Mouse (Mus musculus) embryonic facial prominence, embryonic 15.5 days (tissue): ENCODE results near the gene Dand5. TPM values are rescaled to one million over a fixed set of nuclear protein-coding genes. Genes with fewer than 3 reads are reported as not detected.

Experiments
- ATAC-seq: fragments of 200-750 bp; cut with Nextera tagmentation; 2 replicates; pipeline ENCODE4 v1.8.0; 2017; ENCODE audit warnings: low read depth, moderate TSS enrichment; ENCODE audit not compliant: insufficient number of reproducible peaks, low FRiP score, low TSS enrichment
- H3K27ac ChIP-seq: fragments of 300-500 bp; sonication (generic); replicated peaks from 2 replicates; pipeline ENCODE4 v1.5.1; 2015; ENCODE audit warnings: mild to moderate bottlenecking, inconsistent platforms
- H3K27me3 ChIP-seq: fragments of 300-500 bp; sonication (generic); 2 replicates; pipeline ENCODE4 v1.6.1; 2015; ENCODE audit warnings: inconsistent platforms
- H3K36me3 ChIP-seq: fragments of 300-500 bp; sonication (generic); 2 replicates; pipeline ENCODE4 v1.6.1; 2015; ENCODE audit warnings: mild to moderate bottlenecking, inconsistent platforms
- H3K4me1 ChIP-seq: fragments of 300-500 bp; sonication (generic); 2 replicates; pipeline ENCODE4 v1.6.1; 2015; ENCODE audit warnings: inconsistent platforms
- H3K4me2 ChIP-seq: fragments of 300-500 bp; sonication (generic); replicated peaks from 2 replicates; pipeline ENCODE4 v1.6.1; 2015; ENCODE audit warnings: mild to moderate bottlenecking, inconsistent platforms
- H3K4me3 ChIP-seq: fragments of 300-500 bp; sonication (generic); replicated peaks from 2 replicates; pipeline ENCODE4 v1.5.1; 2015; ENCODE audit warnings: mild to moderate bottlenecking, inconsistent platforms
- H3K9ac ChIP-seq: fragments of 300-500 bp; sonication (generic); 2 replicates; pipeline ENCODE4 v1.6.1; 2015; ENCODE audit warnings: inconsistent platforms
- H3K9me3 ChIP-seq: fragments of 300-500 bp; sonication (generic); replicated peaks from 2 replicates; pipeline ENCODE4 v1.6.1; 2016; ENCODE audit warnings: inconsistent platforms
- WGBS: fragments of 180-500 bp; shearing (Covaris S2); methylation state at CpG from one replicate; pipeline ENCODE4 v1.1.7; 2015; 5-methylcytosine and 5-hydroxymethylcytosine counted together
- polyA plus RNA-seq: library from polyadenylated mRNA; unstranded; fragments of >200 nt; fragmentation: Nextera tagmentation; extraction: Ambion mirVana; gene quantifications from 2 replicates; pipeline ENCODE4 v1.2.1, GENCODE M21; 2015

The Dand5 gene
- polyA plus RNA-seq, 1 experiment from 2014 or later = 8.4 TPM

DNA sequence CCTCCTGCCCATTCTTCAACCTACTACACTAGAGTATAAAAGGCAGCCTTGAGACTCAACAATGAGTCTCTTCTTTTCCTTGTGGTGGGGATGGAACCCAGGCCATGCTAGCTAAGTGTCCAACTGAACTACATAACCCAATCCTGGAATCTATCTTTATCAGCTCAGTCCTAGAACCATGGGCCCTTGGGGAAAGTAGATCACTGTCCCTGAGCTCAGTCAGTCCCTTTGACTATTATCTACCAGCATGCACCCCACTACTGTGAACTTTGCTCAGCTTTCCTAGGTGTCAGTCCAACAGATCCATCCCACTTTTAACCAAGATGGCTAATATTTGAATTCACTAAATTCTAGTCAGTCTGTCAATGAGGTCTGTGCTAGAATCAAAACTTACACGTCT is 18.9 kb upstream of the Dand5 start:
- H3K9ac ChIP-seq = no peak overlapping the region
- no peak overlapping the region for H3K4me3 ChIP-seq
- no peaks in the 10 kb centered on the region for H3K27me3 ChIP-seq
- peaks cover 65% of the 10 kb centered on the region for H3K36me3 ChIP-seq
- no peak overlapping the region; the same call in 1 of the 2 replicates for H3K4me2 ChIP-seq
- no peaks in the 10 kb centered on the region for H3K9me3 ChIP-seq
- ATAC-seq = no peak
- WGBS = 60% methylated on average over 1 of the region's 1 CpGs
- H3K4me1 ChIP-seq = peaks cover 53% of the 10 kb centered on the region
- H3K27ac ChIP-seq = peak overlapping the region; percentile 3; the same call in 1 of the 2 replicates

DNA sequence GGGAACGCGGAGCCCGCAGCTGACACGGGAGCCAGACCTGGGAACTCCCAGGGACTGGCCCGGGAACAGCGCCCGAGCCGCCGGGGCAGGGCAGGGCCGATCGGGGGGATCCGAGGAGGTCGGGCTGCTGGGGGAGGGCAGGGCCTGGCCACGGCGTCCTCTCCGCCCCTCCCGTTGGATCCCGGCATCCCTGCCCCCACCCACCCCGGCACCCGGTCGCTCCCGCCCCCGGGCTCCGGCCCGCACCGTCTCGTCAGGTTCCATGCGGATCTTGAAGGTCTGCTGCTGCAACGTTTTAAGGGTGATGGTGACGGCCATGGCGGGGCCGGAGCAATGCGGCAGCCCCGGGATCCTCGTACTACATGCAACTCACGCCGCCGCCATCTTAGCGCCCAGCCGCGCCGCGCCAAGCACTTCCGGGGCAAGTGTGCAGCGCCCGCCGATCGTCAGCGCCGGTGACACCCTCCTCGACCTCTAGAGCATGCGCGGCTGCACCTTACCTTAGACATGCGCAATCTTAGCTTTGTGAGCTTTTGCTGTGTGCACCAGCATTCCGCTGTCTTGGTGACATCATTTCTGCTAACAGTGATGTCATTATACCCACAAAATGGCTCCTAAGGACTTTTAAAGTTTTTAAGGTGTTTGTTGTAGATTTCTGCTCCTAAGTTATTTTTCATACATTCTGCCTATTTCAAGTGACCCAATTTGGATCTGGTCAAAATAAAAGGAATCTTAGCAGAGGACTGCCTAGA is 17.8 kb upstream of the Dand5 start, which contains the start of gene Rad23a:
Gene Rad23a (minus strand): TSS at position 418 of the 752 bp plus-strand sequence.
- WGBS = under 1% methylated on average over 52 of the region's 55 CpGs
- no peaks in the 10 kb centered on the region for H3K27me3 ChIP-seq
- H3K4me1 ChIP-seq = peaks cover 57% of the 10 kb centered on the region
- H3K4me3 ChIP-seq = peak within 1 kb of the TSS; percentile 86
- peak within 1 kb of the TSS; percentile 92 for H3K27ac ChIP-seq
- peaks cover 75% of the 10 kb centered on the region for H3K36me3 ChIP-seq
- peak within 1 kb of the TSS; percentile 89 for H3K9ac ChIP-seq
- ATAC-seq = peak; percentile 92
- peak within 1 kb of the TSS; percentile 64 for H3K4me2 ChIP-seq
- no peaks in the 10 kb centered on the region for H3K9me3 ChIP-seq

DNA sequence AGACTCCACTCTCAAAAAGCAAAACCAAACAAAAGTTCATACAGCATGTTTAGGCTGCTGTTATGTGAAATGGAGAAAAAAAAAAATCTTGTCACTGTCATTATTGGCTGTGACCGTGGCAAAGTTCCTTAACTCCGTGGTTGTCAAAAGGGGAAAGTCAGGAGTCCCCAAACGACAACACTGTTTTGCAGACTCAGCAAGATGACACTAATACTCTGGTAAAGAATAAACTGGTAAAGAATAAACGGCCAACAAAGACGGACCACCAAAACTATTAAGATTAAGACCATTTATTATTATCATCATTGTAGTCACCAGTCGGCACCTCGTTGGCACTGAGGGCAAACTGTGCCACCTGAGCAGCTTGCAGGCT is 17.2 kb upstream of the Dand5 start:
- Histone ChIP-seq H3K4me1 (peaks cover 55% of the 10 kb centered on the region), H3K36me3 (peaks cover 74% of the 10 kb centered on the region), H3K27me3 (no peaks in the 10 kb centered on the region), H3K9ac (peak overlapping the region; percentile 89), H3K9me3 (no peaks in the 10 kb centered on the region), H3K4me3 (peak overlapping the region; percentile 86), H3K4me2 (peak overlapping the region; percentile 64), H3K27ac (peak overlapping the region; percentile 92)
- ATAC-seq = no peak
- 2% methylated on average over 7 of the region's 7 CpGs for WGBS

DNA sequence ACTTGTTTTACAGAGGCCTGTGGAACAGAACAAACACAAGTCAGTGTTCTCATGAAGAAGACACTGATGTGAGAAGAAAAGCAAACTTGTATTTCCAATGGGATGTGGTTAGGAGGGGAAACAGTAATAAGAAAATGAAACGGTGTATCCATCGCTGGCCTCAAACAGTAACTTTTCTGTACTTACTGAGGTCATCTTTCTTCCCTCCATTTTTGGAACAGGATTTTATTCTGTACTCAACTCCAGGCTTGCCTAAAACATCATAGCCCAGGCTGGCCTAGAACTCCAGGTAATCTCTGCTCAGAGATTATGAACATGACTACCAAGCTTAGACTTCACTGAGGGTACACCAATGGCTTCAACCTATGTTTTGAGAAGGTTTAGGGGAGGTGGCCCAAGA is 16.8 kb upstream of the Dand5 start:
- H3K27me3 ChIP-seq = no peaks in the 10 kb centered on the region
- H3K27ac ChIP-seq = peak overlapping the region; percentile 92; the same call in 1 of the 2 replicates
- no peaks in the 10 kb centered on the region for H3K9me3 ChIP-seq
- H3K9ac ChIP-seq = peak overlapping the region; percentile 89; the same call in 1 of the 2 replicates
- H3K36me3 ChIP-seq = peaks cover 74% of the 10 kb centered on the region
- 81% methylated on average over 2 of the region's 2 CpGs for WGBS
- peak overlapping the region; percentile 64 for H3K4me2 ChIP-seq
- H3K4me1 ChIP-seq = peaks cover 55% of the 10 kb centered on the region
- H3K4me3 ChIP-seq = peak overlapping the region; percentile 86
- ATAC-seq = no peak

DNA sequence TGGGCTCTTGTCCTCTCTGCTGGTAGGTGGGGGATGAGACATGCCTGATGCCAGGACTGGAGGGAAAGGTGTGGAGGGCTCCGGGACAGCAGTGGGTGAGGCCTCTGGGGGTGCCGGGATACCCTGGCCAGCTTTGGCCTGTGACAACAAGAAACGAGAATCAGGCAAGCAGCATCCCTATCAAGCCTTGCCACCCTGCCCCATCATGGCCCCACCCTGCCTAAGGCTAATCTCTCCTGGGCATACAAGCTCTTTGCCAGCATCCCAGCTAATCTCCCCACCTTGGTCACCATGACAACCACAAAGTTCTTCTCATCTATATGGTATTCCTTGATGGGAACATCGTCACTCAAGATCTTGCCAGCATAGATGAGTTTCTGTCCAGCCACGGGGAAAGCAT is 15.9 kb upstream of the Dand5 start:
- Histone ChIP-seq H3K9me3 (no peaks in the 10 kb centered on the region), H3K4me1 (peaks cover 55% of the 10 kb centered on the region), H3K36me3 (peaks cover 74% of the 10 kb centered on the region), H3K27ac (no peak overlapping the region), H3K4me2 (no peak overlapping the region), H3K4me3 (no peak overlapping the region), H3K9ac (no peak overlapping the region), H3K27me3 (no peaks in the 10 kb centered on the region)
- ATAC-seq = no peak
- WGBS = 87% methylated on average over 5 of the region's 5 CpGs

DNA sequence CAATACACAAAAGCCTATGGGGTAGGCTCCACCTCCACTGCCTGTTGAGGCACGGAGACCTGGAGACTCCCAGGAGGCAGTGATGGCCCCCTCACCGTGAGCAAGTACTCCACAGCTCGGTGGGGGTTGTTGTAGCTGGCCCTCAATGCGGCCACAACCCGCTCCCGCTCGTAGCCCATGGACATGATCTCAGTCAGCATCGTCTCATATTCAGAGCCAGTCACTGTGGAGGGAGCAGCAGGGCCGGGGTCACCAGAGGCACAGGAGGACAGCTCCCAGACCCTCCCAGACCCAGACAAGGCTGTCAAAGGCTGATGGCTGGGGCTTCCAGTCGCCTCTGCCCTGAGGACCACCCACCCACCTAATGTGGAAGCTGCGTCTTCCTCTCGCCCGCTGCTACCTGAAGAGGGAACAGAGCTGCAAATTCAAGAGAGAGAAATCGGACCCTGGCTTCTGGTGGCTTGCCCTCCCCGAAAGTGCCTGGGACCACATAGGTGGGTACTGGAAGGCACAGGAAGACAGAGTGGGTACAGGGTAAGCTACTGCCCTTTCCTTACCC is 15.4 kb upstream of the Dand5 start:
- 75% methylated on average over 15 of the region's 15 CpGs for WGBS
- H3K4me1 ChIP-seq = peaks cover 55% of the 10 kb centered on the region
- H3K4me2 ChIP-seq = no peak overlapping the region
- no peaks in the 10 kb centered on the region for H3K9me3 ChIP-seq
- H3K9ac ChIP-seq = no peak overlapping the region
- ATAC-seq = no peak
- H3K27ac ChIP-seq = peak overlapping the region; percentile 35; the same call in 1 of the 2 replicates
- H3K36me3 ChIP-seq = peaks cover 69% of the 10 kb centered on the region
- H3K4me3 ChIP-seq = no peak overlapping the region
- H3K27me3 ChIP-seq = no peaks in the 10 kb centered on the region

DNA sequence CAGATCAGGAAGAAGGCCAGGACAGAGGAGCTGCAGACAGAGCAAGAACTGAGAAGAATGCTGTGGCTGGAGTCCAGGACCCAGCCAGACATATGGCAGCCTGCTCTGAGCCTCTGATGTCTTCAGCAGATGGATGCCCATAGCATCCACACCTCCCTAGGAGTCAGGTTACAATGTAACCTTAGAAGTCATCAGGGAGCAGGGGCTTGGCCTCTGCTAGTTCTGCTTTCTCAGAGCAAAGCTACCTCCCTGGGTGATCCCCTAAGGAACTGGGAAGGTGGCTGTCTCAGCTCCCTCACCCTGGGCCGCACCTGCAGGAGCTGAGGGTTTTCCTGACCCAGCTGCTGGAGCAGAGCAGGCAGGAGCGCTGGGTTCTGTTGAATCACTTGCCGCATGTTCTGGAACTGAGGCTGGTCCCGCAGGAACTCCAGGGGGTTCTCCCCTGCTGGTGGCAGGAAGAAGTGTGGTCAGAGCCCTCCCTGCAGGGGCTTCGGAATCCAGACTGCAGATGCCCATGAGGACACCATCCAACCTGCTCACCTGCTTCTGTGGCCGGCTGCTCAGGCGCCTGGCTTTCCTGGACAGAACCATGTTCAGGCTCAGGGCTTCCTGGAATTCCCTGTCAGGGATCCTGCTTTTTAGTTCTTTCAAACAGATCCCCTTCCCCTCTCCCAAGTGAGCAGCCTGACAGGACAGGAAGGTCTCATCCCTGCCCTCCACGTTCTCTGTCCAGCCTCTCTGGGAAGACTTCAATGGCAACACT is 14.7 kb upstream of the Dand5 start:
- H3K4me2 ChIP-seq = no peak overlapping the region
- H3K36me3 ChIP-seq = peaks cover 63% of the 10 kb centered on the region
- peaks cover 52% of the 10 kb centered on the region for H3K4me1 ChIP-seq
- H3K27ac ChIP-seq = peak overlapping the region; percentile 35
- no peaks in the 10 kb centered on the region for H3K9me3 ChIP-seq
- H3K4me3 ChIP-seq = no peak overlapping the region
- 0 out of 2 replicates have a peak, but pooled peaks have one; percentile 6 for ATAC-seq
- 40% methylated on average over 8 of the region's 8 CpGs for WGBS
- no peak overlapping the region for H3K9ac ChIP-seq
- H3K27me3 ChIP-seq = no peaks in the 10 kb centered on the region

DNA sequence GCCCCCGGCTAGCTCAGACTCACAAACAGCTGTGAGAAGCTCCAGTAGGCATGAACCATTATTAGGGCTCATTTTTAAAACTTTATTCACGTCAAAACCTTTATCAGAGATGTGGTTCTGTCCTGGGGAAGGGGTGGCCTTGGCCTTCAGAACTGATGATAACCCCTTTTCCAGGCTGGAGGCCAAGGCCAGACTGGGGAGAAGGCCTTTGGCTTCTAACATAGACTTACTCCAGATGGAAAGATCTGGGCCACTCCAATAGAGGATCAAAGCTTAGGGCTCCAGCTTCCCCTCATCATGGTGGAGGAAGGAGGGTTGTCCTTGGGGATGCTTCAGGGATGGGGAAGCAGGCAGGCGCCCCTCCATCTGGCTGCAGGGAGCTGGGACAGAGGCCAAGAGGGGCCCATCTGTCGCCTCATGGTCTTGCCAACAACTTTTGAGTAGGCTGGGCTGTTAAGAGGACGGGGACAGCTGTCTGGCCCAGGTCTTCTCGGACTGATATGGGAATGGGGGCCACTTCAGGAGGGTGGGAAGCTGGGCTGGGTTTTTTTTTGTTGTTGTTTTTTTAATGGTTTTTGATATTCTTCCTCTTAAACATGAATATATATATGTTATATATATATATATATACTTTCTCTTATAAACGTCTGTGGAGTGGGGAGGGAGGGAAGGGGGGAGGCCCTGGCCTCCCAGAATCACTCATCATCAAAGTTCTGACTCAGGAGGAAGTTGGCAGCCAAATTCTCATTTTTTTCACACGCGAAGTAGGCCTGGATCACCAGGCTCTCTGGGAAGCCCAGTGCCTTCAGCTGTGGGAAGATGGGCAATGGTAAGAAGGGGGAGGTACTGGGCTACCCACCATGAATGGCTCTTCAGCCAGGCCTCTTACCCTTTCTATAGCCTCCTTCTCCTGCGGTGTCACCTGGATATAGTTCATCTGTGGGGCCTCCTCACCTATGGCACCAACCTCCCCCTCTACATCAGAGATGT is 12.5 kb upstream of the Dand5 start:
- H3K36me3 ChIP-seq = peaks cover 50% of the 10 kb centered on the region
- H3K27ac ChIP-seq = peak overlapping the region; percentile 58; the same call in 1 of the 2 replicates
- peaks cover 56% of the 10 kb centered on the region for H3K4me1 ChIP-seq
- ATAC-seq = no peak
- no peaks in the 10 kb centered on the region for H3K27me3 ChIP-seq
- H3K9me3 ChIP-seq = no peaks in the 10 kb centered on the region
- H3K4me3 ChIP-seq = no peak overlapping the region
- no peak overlapping the region for H3K4me2 ChIP-seq
- WGBS = 64% methylated on average over 10 of the region's 10 CpGs
- no peak overlapping the region for H3K9ac ChIP-seq

DNA sequence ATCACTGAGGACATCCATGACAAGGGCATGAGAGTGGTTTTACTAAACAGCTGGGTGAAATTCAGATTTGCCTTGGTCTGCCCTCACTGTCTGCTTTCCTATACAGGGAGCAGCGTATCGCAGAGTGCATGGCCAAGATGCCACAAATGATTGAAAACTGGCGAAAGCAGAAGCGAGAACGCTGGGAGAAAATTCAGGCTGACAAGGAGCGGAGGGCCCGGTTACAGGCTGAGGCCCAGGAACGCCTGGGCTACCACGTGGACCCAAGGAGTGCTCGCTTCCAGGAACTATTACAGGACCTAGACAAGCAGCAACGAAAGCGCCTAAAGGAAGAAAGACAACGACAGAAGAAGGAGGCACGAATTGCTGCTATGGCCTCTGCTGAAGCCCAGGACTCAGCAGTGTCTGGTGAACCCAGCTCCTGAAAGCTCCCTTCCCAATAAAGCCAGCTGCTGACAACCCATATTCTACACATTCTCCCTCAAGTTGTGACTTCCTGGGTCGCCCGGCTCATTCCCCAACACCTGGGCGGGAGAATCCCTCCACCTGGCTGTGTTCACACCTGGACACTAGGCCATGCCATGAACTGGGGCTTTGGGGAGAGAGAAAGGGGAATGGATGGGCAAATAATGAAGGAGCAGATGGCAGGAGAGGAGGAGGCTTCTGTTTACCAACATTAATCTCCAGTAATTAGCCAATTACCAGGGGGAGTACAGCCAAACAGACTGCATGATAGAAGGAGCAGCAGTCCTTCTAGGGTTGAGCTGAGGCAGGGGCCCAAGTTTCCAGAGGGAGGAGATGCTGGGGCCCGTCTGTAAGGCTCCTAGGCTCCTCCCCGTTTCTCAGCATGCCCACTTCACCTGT is 11.6 kb upstream of the Dand5 start:
- no peak overlapping the region for H3K4me3 ChIP-seq

More for the DNA sequence above, 11.6 kb upstream of the Dand5 start:
- 84% methylated on average over 19 of the region's 19 CpGs for WGBS
- Histone ChIP-seq H3K4me1 (peaks cover 50% of the 10 kb centered on the region), H3K4me2 (no peak overlapping the region), H3K9me3 (no peaks in the 10 kb centered on the region), H3K36me3 (peaks cover 50% of the 10 kb centered on the region), H3K27ac (peak overlapping the region; percentile 58; the same call in 1 of the 2 replicates), H3K9ac (no peak overlapping the region), H3K27me3 (no peaks in the 10 kb centered on the region)
- no peak for ATAC-seq
